Mouse (Mus musculus): ENCODE measurements around the gene Bag5.
"Not testable (repeated sequence)": the region's sequence is repeated elsewhere in the genome, so short reads cannot be mapped to it uniquely, and the experiment has no call there.

The Bag5 gene

GRCm38 (mm10) chr12:111713004-111713651 lies at the start of gene Bag5, which contains the start of gene Apopt1:
TSS of gene Bag5 (minus strand) at chr12:111713257.
TSS of gene Apopt1 (plus strand) at chr12:111713261.
- DNase-seq (ENCODE audit: low spot score) = peak; percentile 70

- DNase-seq (ENCODE audit: low spot score) = no peak
These were observed 47.4 kb upstream of the Bag5 start for GRCm38 (mm10) chr12:111760306-111760908.

- no peak for DNase-seq (ENCODE audit: low spot score)
These were observed 46.4 kb upstream of the Bag5 start for GRCm38 (mm10) chr12:111759176-111760061.

GRCm38 (mm10) chr12:111758381-111759175 lies 45.5 kb upstream of the Bag5 start, which contains the start of gene Klc1:
TSS of gene Klc1 (plus strand) at chr12:111758849.
- DNase-seq (ENCODE audit: low spot score) = no peak

- no peak for DNase-seq (ENCODE audit: low spot score)
These were observed 44.7 kb upstream of the Bag5 start for GRCm38 (mm10) chr12:111757561-111758325.

- DNase-seq (ENCODE audit: low spot score) = no peak
These were observed 43.6 kb upstream of the Bag5 start for GRCm38 (mm10) chr12:111756698-111757082.

- no peak for DNase-seq (ENCODE audit: low spot score)
These were observed 43.1 kb upstream of the Bag5 start for GRCm38 (mm10) chr12:111756082-111756697.

- DNase-seq (ENCODE audit: low spot score) = no peak
These were observed 42.2 kb upstream of the Bag5 start for GRCm38 (mm10) chr12:111755231-111755630.

- DNase-seq (ENCODE audit: low spot score) = no peak
These were observed 41.7 kb upstream of the Bag5 start for GRCm38 (mm10) chr12:111754710-111755109.

- no peak for DNase-seq (ENCODE audit: low spot score)
These were observed 40.3 kb upstream of the Bag5 start for GRCm38 (mm10) chr12:111753347-111753746.

- no peak for DNase-seq (ENCODE audit: low spot score)
These were observed 39.4 kb upstream of the Bag5 start for GRCm38 (mm10) chr12:111752491-111752890.

GRCm38 (mm10) chr12:111750739-111751138 lies 37.7 kb upstream of the Bag5 start:
- no peak for DNase-seq (ENCODE audit: low spot score)

- no peak for DNase-seq (ENCODE audit: low spot score)
These were observed 34.4 kb upstream of the Bag5 start for GRCm38 (mm10) chr12:111747421-111747820.

GRCm38 (mm10) chr12:111746091-111746490 lies 33.0 kb upstream of the Bag5 start:
- DNase-seq (ENCODE audit: low spot score) = no peak

GRCm38 (mm10) chr12:111745274-111745673 lies 32.2 kb upstream of the Bag5 start:
- no peak for DNase-seq (ENCODE audit: low spot score)

- DNase-seq (ENCODE audit: low spot score) = no peak
These were observed 30.9 kb upstream of the Bag5 start for GRCm38 (mm10) chr12:111743981-111744423.

- DNase-seq (ENCODE audit: low spot score) = no peak
These were observed 30.4 kb upstream of the Bag5 start for GRCm38 (mm10) chr12:111743419-111743818.

- DNase-seq (ENCODE audit: low spot score) = no peak
These were observed 28.3 kb upstream of the Bag5 start for GRCm38 (mm10) chr12:111741338-111741737.

GRCm38 (mm10) chr12:111738754-111739153 lies 25.7 kb upstream of the Bag5 start:
- DNase-seq (ENCODE audit: low spot score) = no peak

GRCm38 (mm10) chr12:111737370-111737769 lies 24.3 kb upstream of the Bag5 start:
- no peak for DNase-seq (ENCODE audit: low spot score)

- not testable (repeated sequence) for DNase-seq (ENCODE audit: low spot score)
These were observed 23.6 kb upstream of the Bag5 start for GRCm38 (mm10) chr12:111736676-111737075.

Data from urinary bladder, postnatal 10 days (tissue).